Mouse (Mus musculus): ENCODE measurements around the gene Ebf1. TPM values are rescaled to one million over a fixed set of nuclear protein-coding genes. Genes with fewer than 3 reads are reported as not detected.

The Ebf1 gene
- polyA plus RNA-seq, 1 experiment from 2014 or later, result 10.0 TPM

DNA sequence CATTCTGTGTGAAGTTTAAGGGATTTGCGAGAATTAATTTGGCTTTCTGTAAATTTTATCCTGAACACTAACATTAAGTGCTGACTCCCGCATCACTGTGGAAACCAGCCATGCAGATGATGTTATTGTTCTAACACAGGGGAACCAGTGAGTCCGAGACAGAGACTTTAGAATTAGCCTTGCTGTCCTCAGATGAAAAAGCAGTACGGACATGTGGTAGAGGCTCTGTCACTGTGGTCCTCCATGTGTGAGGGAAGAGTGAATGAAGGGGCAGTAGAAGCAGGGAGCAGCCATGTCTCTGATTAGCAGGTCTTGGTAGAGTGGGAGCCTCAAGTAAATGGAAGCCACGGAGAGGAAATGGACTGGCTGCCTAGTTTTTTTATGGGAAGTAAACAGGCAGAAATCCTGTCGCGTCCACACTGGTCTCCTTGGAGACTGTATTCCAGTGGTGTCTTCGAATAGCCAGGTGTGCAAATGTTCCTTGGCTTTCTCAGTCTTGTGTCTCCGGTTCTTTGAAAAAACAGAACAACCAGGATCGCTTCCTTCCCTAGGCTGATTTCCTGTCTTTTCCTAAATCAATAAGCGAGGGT is 84.2 kb downstream of the Ebf1 start:
- Histone ChIP-seq H3K27ac (ENCODE audit: low read depth) (no peak overlapping the region), H3K27me3 (replicated peaks; ENCODE audit: control insufficient read depth, insufficient read depth, low read length) (no peaks in the 10 kb centered on the region), H3K36me3 (ENCODE audit: control insufficient read depth, insufficient read depth, low read length) (no peaks in the 10 kb centered on the region), H3K9me3 (ENCODE audit: control insufficient read depth, low read length) (no peaks in the 10 kb centered on the region), H3K4me2 (ENCODE audit: low read length) (no peak overlapping the region), H3K9ac (ENCODE audit: low read length) (no peak overlapping the region), H3K4me3 (ENCODE audit: low read depth, low read length) (no peak overlapping the region), H3K4me1 (replicated peaks; ENCODE audit: control insufficient read depth, insufficient read depth, low read length) (peaks cover 6% of the 10 kb centered on the region)
- ATAC-seq (replicated peaks; ENCODE audit: low FRiP score, low TSS enrichment, low read depth) (no peak), DNase-seq (ENCODE audit: low spot score) (no peak)
- 59% methylated on average over 11 of the region's 11 CpGs for WGBS

DNA sequence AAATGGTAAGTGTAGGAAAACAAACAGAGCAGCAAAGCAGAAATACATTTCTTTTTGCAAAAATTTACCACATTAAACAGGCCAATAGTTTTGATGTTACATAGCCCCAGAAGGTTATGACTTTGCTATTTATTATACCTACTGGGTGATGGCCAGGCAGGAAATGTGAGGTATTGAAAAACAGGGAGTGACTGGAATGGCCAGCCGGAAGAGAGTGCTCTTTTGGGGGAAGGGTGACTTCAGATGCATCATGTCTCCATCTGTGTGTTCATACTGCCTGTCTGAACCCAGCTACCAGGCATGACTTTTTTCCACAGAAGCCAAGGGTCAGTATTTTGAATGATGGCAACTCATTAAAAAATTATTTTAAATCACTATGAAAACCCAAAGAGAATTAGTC is 84.7 kb downstream of the Ebf1 start:
- 48% methylated on average over 1 of the region's 1 CpGs for WGBS
- H3K4me3 ChIP-seq (ENCODE audit: low read depth, low read length), result no peak overlapping the region
- H3K9ac ChIP-seq (ENCODE audit: low read length), result no peak overlapping the region
- no peak overlapping the region for H3K27ac ChIP-seq (ENCODE audit: low read depth)
- H3K36me3 ChIP-seq (ENCODE audit: control insufficient read depth, insufficient read depth, low read length), result no peaks in the 10 kb centered on the region
- peaks cover 2% of the 10 kb centered on the region for H3K4me1 ChIP-seq (replicated peaks; ENCODE audit: control insufficient read depth, insufficient read depth, low read length)
- ATAC-seq (replicated peaks; ENCODE audit: low FRiP score, low TSS enrichment, low read depth) (no peak), DNase-seq (ENCODE audit: low spot score) (no peak)
- H3K9me3 ChIP-seq (ENCODE audit: control insufficient read depth, low read length), result no peaks in the 10 kb centered on the region
- H3K4me2 ChIP-seq (ENCODE audit: low read length), result no peak overlapping the region
- H3K27me3 ChIP-seq (replicated peaks; ENCODE audit: control insufficient read depth, insufficient read depth, low read length), result no peaks in the 10 kb centered on the region

DNA sequence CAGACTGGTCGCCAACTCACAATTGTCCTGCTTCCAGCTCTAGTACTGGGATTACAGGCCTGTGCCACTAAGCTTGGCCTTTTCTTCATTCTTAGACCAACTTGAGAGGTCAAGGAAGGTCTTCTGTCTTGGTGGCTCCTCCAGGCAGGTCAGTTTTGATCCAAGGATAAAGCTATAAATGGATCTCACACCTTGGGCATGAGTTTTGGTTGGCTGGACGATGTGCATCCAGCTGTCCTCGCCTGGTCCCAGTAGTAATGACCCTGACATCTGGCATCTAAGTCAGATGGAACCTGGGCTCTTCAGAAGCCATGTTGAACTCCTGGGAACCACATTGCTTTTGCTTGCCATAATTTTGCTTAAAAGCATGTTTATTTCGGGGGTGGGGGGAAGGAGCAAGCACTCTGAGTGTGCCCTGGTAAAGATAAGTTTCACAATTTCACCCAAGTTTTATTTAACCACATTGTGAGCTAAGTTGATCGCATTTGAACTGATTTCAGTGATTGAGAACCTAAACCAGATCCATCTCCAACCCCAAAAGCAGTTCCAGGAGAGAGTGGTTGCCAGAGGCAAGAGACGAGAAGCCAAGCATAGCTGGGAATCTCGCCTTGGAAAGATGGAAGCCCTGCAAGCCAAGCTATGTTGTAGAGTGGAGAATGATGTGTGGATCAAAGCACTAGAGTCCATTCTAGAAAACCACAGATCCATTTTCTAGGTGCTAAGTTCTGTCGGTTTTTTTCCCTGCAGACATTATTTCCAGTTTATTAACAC is 85.8 kb downstream of the Ebf1 start:
- H3K9ac ChIP-seq (ENCODE audit: low read length), result no peak overlapping the region
- no peaks in the 10 kb centered on the region for H3K9me3 ChIP-seq (ENCODE audit: control insufficient read depth, low read length)
- H3K36me3 ChIP-seq (ENCODE audit: control insufficient read depth, insufficient read depth, low read length), result no peaks in the 10 kb centered on the region
- 91% methylated on average over 8 of the region's 8 CpGs for WGBS
- H3K27me3 ChIP-seq (replicated peaks; ENCODE audit: control insufficient read depth, insufficient read depth, low read length), result no peaks in the 10 kb centered on the region
- peaks cover 7% of the 10 kb centered on the region; the same call in 1 of the 2 replicates for H3K4me1 ChIP-seq (replicated peaks; ENCODE audit: control insufficient read depth, insufficient read depth, low read length)
- H3K4me3 ChIP-seq (ENCODE audit: low read depth, low read length), result no peak overlapping the region
- no peak overlapping the region for H3K27ac ChIP-seq (ENCODE audit: low read depth)
- no peak for ATAC-seq (replicated peaks; ENCODE audit: low FRiP score, low TSS enrichment, low read depth)
- H3K4me2 ChIP-seq (ENCODE audit: low read length), result no peak overlapping the region
- DNase-seq (ENCODE audit: low spot score), result no peak

DNA sequence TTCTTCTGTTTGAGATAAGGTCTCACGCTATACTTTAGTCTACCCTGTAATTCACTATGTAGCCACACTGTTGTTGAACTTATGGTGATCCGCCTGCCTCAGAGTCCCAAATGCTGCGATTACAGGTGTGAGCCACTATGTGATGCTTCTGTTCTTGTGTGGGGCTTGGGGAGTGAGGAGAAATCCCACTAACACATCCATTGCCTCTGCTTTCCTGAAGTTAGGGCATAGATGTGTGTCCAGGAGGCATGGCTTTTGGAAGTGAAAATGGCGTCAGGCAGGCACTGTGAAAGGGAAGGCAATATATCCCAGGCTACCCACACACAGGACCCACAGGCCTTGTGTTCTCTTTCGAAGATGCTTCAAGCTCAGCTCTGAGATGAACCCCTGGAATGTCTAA is 86.8 kb downstream of the Ebf1 start:
- ATAC-seq (replicated peaks; ENCODE audit: low FRiP score, low TSS enrichment, low read depth) (no peak), DNase-seq (ENCODE audit: low spot score) (no peak)
- WGBS, result 91% methylated on average over 5 of the region's 5 CpGs
- no peak overlapping the region for H3K4me2 ChIP-seq (ENCODE audit: low read length)
- H3K4me3 ChIP-seq (ENCODE audit: low read depth, low read length), result no peak overlapping the region
- H3K4me1 ChIP-seq (replicated peaks; ENCODE audit: control insufficient read depth, insufficient read depth, low read length), result peaks cover 14% of the 10 kb centered on the region; the same call in 1 of the 2 replicates
- H3K27me3 ChIP-seq (replicated peaks; ENCODE audit: control insufficient read depth, insufficient read depth, low read length), result no peaks in the 10 kb centered on the region
- H3K9ac ChIP-seq (ENCODE audit: low read length), result no peak overlapping the region
- H3K27ac ChIP-seq (ENCODE audit: low read depth), result no peak overlapping the region
- H3K36me3 ChIP-seq (ENCODE audit: control insufficient read depth, insufficient read depth, low read length), result no peaks in the 10 kb centered on the region
- no peaks in the 10 kb centered on the region for H3K9me3 ChIP-seq (ENCODE audit: control insufficient read depth, low read length)

DNA sequence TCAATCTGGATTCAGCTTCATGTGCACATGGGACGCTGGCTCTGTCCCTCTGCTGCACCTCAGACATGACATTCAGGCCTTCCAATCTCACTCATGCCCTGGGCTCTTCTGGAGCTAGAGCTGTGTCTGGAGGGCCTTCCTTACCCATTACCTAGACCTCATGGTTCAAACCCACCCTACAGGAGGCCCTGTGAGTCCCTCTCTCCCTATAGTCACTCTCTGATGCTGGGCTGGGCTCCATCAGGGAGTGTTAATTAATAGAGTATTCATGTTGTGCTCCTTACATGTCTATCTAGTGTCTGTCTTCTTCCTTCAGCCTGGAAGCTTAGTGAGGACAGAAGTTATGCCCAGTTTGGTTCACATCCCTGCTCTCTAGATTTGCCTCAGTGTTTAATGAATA is 88.7 kb downstream of the Ebf1 start:
- Histone ChIP-seq H3K9me3 (ENCODE audit: control insufficient read depth, low read length) (no peaks in the 10 kb centered on the region), H3K36me3 (ENCODE audit: control insufficient read depth, insufficient read depth, low read length) (no peaks in the 10 kb centered on the region), H3K9ac (ENCODE audit: low read length) (no peak overlapping the region), H3K4me2 (ENCODE audit: low read length) (no peak overlapping the region), H3K27me3 (replicated peaks; ENCODE audit: control insufficient read depth, insufficient read depth, low read length) (no peaks in the 10 kb centered on the region), H3K4me1 (replicated peaks; ENCODE audit: control insufficient read depth, insufficient read depth, low read length) (peaks cover 14% of the 10 kb centered on the region; the same call in 1 of the 2 replicates), H3K27ac (ENCODE audit: low read depth) (no peak overlapping the region), H3K4me3 (ENCODE audit: low read depth, low read length) (no peak overlapping the region)
- no peak for DNase-seq (ENCODE audit: low spot score)
- no peak for ATAC-seq (replicated peaks; ENCODE audit: low FRiP score, low TSS enrichment, low read depth)
- 91% methylated on average over 1 of the region's 1 CpGs for WGBS

DNA sequence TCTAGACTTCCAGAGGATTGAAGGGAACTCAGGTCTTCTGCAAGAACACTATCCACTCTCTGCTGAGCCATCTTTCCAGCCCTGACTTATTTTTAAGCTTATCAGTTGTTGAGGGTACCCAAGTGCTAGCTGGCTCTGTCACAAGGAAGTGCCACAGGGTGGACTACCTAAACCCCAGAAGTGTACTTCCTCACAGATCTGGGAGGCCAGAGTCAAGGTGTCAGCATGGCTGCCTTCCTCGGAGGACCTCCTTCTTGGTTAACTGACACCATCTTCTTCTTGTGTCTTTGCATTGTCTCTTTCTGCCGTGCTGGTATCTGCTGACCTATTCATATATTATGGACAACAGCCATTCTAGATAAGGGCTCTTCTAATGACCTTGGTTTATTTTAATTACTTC is 89.3 kb downstream of the Ebf1 start:
- no peak overlapping the region for H3K4me2 ChIP-seq (ENCODE audit: low read length)
- H3K9me3 ChIP-seq (ENCODE audit: control insufficient read depth, low read length), result no peaks in the 10 kb centered on the region
- H3K27me3 ChIP-seq (replicated peaks; ENCODE audit: control insufficient read depth, insufficient read depth, low read length), result no peaks in the 10 kb centered on the region
- WGBS, result 61% methylated on average over 2 of the region's 2 CpGs
- H3K4me1 ChIP-seq (replicated peaks; ENCODE audit: control insufficient read depth, insufficient read depth, low read length), result peaks cover 14% of the 10 kb centered on the region; the same call in 1 of the 2 replicates
- DNase-seq (ENCODE audit: low spot score) (no peak), ATAC-seq (replicated peaks; ENCODE audit: low FRiP score, low TSS enrichment, low read depth) (no peak)
- H3K9ac ChIP-seq (ENCODE audit: low read length), result no peak overlapping the region
- H3K36me3 ChIP-seq (ENCODE audit: control insufficient read depth, insufficient read depth, low read length), result no peaks in the 10 kb centered on the region
- H3K4me3 ChIP-seq (ENCODE audit: low read depth, low read length), result no peak overlapping the region
- H3K27ac ChIP-seq (ENCODE audit: low read depth), result no peak overlapping the region

DNA sequence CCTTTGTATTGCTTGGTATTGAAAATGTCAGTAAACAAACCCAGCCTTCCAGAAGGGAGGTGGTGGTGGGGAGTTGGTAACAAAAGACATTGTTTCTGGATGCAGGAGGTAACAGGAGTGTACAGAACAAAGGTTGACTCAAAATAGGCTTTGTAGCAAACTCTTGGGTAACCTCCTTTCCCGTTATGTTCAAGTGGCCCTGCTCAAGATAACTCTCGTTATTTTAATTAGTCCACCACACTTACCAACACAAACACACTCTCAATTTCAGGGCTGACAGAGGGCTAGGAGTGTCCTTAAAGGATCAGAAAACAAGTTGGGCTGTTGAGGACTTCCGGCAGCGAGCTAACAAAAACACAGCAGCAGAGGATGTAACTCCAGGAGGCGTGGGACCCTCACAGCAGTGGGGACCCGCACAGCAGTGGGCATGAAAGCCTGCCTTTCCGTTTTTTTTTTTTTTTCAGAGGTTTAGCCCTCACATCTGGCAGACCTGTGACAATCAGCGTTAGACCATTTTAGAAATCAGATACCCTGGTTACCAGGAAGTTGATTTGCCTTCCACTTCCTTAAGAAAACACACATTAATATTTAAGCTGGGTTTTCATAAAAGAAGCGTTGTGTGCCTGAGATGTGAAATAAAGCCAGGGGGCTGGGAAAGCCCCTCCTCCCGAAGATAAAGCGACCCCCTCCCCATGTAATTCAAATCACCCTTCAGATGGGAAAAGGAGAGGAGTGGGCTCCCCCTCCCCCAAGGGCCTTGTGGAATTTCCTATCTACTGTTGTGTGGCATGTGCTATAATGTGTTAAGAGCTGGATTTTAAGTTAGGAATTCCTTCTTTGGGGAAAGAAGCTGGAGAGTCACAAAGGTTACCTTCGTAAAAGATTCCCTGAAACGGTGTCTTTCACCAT is 90.5 kb downstream of the Ebf1 start:
- ATAC-seq (replicated peaks; ENCODE audit: low FRiP score, low TSS enrichment, low read depth) (no peak), DNase-seq (ENCODE audit: low spot score) (no peak)
- Histone ChIP-seq H3K4me3 (ENCODE audit: low read depth, low read length) (no peak overlapping the region), H3K36me3 (ENCODE audit: control insufficient read depth, insufficient read depth, low read length) (no peaks in the 10 kb centered on the region), H3K27ac (ENCODE audit: low read depth) (no peak overlapping the region), H3K4me2 (ENCODE audit: low read length) (peak overlapping the region; percentile 27; the same call in 1 of the 2 replicates), H3K9me3 (ENCODE audit: control insufficient read depth, low read length) (no peaks in the 10 kb centered on the region), H3K4me1 (replicated peaks; ENCODE audit: control insufficient read depth, insufficient read depth, low read length) (peaks cover 14% of the 10 kb centered on the region; the same call in 1 of the 2 replicates), H3K9ac (ENCODE audit: low read length) (no peak overlapping the region), H3K27me3 (replicated peaks; ENCODE audit: control insufficient read depth, insufficient read depth, low read length) (no peaks in the 10 kb centered on the region)
- WGBS, result 24% methylated on average over 13 of the region's 13 CpGs

DNA sequence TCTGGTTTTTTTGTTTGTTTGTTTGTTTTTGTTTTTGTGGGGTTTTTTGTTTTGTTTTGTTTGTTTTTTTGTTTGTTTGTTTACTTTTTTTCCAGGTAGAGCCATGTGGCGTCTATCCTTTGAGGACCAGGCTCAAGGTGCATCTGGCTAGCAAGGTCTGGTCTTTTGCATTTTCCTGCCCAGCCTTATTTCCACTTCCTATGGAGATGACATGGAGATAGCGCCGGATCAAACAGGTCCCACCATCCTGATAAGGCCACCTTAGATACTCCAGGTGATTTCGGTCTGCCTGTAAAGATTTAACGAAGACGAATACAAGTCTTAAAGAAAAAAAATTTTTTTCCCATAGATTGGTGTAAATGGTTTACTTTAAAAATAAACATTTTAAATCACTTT is 91.2 kb downstream of the Ebf1 start:
- no peak overlapping the region for H3K27ac ChIP-seq (ENCODE audit: low read depth)
- no peak overlapping the region for H3K4me3 ChIP-seq (ENCODE audit: low read depth, low read length)
- H3K27me3 ChIP-seq (replicated peaks; ENCODE audit: control insufficient read depth, insufficient read depth, low read length), result no peaks in the 10 kb centered on the region
- H3K36me3 ChIP-seq (ENCODE audit: control insufficient read depth, insufficient read depth, low read length), result no peaks in the 10 kb centered on the region
- DNase-seq (ENCODE audit: low spot score) (no peak), ATAC-seq (replicated peaks; ENCODE audit: low FRiP score, low TSS enrichment, low read depth) (no peak)
- 41% methylated on average over 6 of the region's 6 CpGs for WGBS
- H3K4me1 ChIP-seq (replicated peaks; ENCODE audit: control insufficient read depth, insufficient read depth, low read length), result peaks cover 14% of the 10 kb centered on the region; the same call in 1 of the 2 replicates
- no peaks in the 10 kb centered on the region for H3K9me3 ChIP-seq (ENCODE audit: control insufficient read depth, low read length)
- no peak overlapping the region for H3K9ac ChIP-seq (ENCODE audit: low read length)
- H3K4me2 ChIP-seq (ENCODE audit: low read length), result no peak overlapping the region
